Mouse (Mus musculus): ENCODE data around the gene Gm14124.
"Not testable (repeated sequence)": the region's sequence is repeated elsewhere in the genome, so short reads cannot be mapped to it uniquely, and the experiment has no call there.

DNA sequence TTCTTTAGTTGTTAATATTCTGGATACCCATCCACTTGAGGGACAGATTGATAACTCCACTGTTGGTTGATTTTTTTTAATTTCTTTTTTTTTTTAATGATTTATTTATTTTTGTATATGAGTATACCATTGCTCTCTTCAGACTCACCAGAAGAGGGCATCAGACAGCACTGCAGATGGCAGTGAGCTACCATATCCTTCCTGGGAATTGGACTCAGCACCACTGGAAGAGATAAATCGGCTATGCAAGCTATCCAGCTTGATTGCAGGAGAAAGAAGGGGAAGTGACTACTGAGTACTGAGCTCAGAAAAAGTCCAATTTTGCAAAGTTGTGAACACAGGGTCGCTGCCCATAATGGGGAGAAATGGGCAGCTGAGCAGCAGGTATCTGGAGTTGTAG is 456 bp upstream of the Gm14124 start:
- not testable (repeated sequence) for TF ChIP-seq CTCF (IDR thresholded peaks at IDR 0.05; ENCODE audit: control insufficient read depth, insufficient read depth, low read length); POLR2A (IDR thresholded peaks at IDR 0.05; ENCODE audit: borderline replicate concordance, control insufficient read depth, low read depth, low read length)

Measured in bone marrow, adult 2 months (tissue).